Mouse (Mus musculus): ENCODE data around the gene Stag3.
A peak's percentile ranks its signal among the peaks of the same experiment; 100 is the strongest.

The Stag3 gene

GRCm38 (mm10) chr5:138268980-138269379 is 11.1 kb upstream of the Stag3 start:
- no peak for DNase-seq (ENCODE audit: low spot score)

DNA sequence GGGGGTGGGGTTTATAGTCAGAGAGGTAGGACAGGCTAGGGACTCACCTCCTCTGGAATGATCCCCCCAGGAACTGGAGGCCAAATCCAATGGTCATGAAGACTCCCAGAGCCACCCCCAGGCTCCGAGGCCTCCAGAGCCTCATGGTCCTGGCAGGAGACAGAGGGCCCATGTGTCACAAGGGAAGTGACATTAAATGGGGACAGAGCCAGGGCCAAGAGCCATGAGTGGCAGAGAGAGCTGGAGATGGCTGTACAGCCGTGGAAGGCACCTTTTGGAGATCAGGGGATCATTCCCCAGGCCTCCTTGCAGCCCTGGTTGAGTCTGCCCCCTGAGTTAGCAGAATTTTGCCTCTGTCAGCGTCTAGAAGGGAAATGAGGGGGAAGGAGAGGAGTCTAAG is 8.8 kb upstream of the Stag3 start:
- no peak for DNase-seq (ENCODE audit: low spot score)

DNA sequence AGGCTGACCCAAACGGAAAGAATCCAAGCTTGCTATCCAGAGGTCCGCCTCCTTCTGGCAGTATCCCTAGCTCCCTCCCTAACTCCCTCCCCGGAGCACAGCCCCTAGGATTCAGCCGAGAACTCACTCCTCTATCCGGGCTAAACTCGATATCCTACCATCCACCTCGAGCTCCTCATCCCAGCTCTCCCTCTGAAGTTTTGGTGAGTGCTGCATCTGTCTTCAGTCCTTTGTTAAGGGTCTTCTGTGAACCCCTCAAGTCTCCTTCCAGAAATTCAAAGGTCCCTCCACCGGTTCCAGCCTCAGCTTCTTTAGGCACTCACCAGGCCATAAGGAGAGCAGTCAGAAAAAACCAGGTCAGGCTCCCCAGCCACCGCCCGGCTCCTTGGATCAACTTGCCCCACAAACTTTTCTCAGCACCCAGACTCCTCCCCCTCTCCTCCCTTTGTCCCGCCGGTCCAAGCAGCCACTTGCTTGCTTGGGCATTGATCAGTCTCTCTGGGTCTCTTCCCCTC is 7.6 kb upstream of the Stag3 start, which contains the start of gene Gal3st4:
Gene Gal3st4, minus strand, starts transcription at position 432 of the 515 bp plus-strand sequence.
- peak; percentile 78 for DNase-seq (ENCODE audit: low spot score)

DNA sequence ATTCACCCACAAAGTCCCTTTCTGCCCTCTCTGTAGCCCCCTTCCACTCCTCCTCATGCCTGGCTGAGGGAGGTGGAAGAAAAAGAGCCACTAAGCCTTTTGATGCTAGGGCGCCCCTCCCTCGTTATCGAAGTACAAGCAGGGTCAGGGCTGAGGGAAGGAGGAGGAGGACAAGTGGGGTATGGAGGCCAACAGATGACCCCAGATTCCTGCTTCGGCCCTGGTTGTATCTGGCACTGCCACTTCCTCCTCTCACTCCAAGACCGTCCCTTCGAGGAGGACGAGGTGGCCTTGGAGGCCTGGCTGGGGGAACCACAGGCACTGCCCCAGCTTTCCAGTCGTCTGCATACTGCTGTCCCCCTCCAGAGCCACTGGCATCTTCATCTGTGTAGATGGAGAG is 5.9 kb upstream of the Stag3 start:
- DNase-seq (ENCODE audit: low spot score), result no peak

DNA sequence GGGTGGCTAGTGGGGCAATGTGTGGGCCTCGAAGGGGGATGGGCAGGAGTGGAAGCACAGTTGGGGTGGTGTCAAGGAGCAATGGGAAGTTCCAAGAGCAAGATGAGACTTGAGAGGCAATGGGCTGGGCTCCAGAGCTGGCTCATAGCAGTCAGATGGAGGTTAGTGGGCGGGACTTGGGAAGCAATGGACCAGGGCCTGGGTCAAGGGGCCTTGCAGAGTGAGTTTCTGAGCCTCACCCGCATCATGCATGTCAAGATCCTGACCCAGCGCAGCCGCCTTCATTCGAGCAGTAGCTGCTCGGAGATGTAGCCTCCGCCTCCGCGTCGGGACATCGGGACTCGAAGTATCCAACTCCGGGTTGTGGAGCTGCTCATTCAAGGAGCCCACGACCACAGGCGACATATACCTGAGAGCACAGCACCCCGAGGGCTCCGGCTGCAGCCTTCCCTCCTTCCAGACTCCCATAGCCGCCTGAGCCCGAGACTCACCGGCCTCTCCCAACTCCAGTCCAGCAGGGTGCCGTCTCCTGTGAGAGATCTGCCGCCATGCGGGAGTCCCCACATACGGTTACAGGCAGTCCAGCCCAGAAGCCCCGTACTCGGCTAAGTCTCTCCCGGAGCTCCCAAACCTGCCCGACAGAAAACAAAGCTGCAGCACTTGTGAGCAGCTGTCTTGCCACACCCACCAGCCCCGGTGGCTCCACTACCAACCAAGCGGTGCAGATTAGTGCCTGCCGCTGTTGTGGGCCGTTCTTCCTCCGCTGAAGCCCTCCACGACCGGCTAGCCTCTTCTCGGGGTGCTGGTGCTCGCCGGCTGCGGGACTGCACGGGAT is 4.6 kb upstream of the Stag3 start:
- DNase-seq (ENCODE audit: low spot score), result peak; percentile 78

GRCm38 (mm10) chr5:138277994-138278393 is 2.0 kb upstream of the Stag3 start:
- DNase-seq (ENCODE audit: low spot score), result no peak

- DNase-seq (ENCODE audit: low spot score), result no peak
Observed at GRCm38 (mm10) chr5:138280425-138280768, 357 bp downstream of the Stag3 start.

- DNase-seq (ENCODE audit: low spot score), result no peak
Observed at GRCm38 (mm10) chr5:138280829-138281228, 789 bp downstream of the Stag3 start.

- DNase-seq (ENCODE audit: low spot score), result no peak
Observed at GRCm38 (mm10) chr5:138281798-138282197, 1.8 kb downstream of the Stag3 start.

DNA sequence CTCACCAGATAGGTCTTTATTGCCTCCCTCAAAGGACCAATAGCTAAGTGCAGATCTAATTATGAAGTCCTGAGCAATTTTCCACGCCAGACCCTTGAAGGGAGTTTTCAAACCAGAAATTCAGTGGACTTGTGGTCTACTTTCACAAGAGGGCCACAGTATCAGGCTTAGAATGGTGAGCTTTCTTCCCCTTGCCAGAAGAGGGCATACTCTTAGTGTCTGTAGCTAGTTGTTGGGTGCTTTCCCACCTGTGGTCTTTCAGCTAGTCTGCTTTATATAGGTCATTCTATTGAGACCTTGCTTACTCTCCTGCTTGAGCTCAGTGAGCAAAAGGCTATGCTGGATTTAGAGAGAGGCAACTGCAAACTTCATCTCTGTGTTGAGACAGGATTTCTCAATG is 3.5 kb downstream of the Stag3 start:
- no peak for DNase-seq (ENCODE audit: low spot score)

DNA sequence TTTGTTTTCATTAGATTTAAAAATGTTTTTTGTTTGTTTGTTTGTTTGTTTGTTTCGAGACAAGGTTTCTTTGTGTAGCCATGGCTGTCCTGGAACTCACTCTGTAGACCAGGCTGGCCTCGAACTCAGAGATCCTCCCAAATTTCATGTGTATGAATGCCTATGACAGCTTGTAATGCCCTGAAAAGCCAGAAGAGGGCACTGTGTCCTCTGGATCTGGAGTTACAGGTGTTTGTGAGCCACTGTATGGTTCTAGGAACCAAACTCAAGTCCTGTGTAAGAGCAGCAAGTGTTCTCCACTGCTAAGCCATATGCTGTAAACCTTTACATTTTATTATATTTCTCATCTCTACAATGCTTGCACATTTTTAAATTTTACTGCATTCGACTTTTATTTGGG is 7.8 kb downstream of the Stag3 start:
- no peak for DNase-seq (ENCODE audit: low spot score)

- DNase-seq (ENCODE audit: low spot score), result no peak
Observed at GRCm38 (mm10) chr5:138291638-138292037, 11.6 kb downstream of the Stag3 start.

DNA sequence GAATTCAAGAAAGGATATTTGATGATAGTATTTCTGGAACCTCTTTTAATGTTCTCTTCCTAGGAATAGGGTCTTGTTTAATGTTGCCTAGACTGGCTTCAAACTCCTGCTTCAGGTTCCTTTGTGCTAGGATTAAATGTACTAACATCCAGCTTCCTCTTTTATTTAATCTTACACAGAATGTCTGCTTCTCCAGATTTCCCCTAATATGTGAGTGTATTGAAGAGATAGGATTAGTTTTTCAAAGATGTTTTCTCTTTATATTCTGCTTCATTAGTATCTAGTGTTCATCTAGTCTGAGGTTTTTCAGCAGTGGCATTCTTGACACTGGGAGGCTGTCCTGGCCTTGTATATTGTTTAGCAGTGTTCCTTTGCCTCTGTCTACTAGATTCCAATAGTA is 14.1 kb downstream of the Stag3 start:
- no peak for DNase-seq (ENCODE audit: low spot score)

DNA sequence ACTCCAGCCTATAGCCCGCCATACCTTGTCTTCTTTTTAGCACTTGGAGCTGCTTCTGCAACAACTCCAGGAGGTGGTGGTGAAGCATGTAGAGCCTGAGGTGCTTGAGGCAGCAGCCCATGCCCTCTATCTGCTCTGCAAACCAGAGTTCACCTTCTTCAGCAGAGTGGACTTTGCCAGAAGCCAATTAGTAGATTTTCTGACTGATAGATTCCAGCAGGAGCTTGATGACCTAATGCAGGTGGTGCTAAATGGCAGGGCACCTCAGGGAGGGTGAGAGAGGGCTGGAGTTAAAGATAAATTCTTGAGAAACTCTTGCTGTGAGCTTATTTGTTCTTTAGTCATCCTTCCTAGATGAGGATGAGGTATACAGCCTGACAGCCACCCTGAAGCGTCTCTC is 19.6 kb downstream of the Stag3 start:
- DNase-seq (ENCODE audit: low spot score), result no peak

GRCm38 (mm10) chr5:138312795-138313194 is 32.8 kb downstream of the Stag3 start:
- DNase-seq (ENCODE audit: low spot score), result no peak

DNA sequence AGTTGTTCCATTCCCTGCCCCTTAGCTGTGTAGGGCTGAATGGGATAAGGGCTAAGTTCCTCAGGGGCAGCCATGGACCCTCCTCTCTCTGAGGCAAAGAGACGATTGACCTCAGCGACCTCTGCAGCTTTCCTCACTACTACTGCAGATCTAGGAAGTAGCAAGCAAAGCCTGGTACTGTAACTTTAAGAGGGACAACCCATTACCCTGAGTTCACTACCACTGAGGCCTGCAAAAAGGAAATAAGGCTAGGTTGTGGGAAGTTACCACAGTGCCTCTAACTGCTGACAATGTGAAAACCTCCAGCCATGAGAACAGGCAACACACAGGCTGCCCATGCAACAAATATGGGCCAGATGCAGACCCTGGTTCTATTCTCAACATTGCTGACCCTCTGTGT is 61.6 kb downstream of the Stag3 start, which contains the start of gene Pvrig:
Gene Pvrig, plus strand, starts transcription at position 301 of the 400 bp plus-strand sequence.
- DNase-seq (ENCODE audit: low spot score), result no peak

DNA sequence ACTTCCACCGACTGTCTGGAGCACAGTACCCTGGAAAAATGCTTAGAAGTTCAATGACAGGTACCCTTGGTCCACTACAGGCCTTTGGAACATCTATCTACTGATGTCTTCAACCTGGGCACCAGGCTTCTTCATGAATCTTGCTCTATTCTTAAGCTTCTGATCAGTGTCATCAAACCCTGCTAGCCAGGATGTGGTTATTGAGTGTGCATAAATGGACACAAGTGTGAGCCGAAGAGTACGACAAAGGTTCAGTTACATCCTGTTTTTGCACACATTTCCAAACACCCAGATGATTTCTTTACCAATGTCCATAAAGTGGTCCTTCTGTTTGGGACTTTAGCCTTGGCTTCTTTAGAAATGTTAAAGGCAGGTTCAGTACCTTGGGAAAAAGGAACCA is 63.2 kb downstream of the Stag3 start:
- DNase-seq (ENCODE audit: low spot score), result no peak
